Mouse (Mus musculus) naive thymus-derived CD4-positive, alpha-beta T cell, adult 2 months (primary cell): ENCODE results near the gene Guk1.

ENCODE experiments used
- DNase-seq: peaks from one replicate; pipeline ENCODE4 v3.0.0-alpha.2; 2011; ENCODE audit warnings: low read depth

The Guk1 gene

DNA sequence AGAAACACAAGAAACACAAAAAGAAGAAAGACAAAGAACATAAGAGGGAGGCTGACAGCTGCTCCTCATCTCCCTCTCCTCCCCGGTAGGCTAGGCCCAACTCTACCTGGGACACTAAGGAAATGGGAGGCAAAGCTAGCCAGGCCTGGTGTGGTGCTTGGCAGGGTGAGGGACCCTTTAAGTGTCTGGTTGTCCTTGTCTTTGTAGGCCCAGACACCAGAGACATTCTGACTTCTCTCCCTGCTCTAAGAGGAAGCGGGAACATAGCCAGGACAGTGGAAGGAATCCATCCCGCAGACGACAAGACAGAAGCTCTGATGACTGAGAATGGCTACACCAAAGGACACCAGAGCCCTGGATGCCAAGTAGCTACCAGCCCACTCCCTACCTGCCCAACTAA is 18.0 kb upstream of the Guk1 start:
- peak; percentile 19 for DNase-seq

DNA sequence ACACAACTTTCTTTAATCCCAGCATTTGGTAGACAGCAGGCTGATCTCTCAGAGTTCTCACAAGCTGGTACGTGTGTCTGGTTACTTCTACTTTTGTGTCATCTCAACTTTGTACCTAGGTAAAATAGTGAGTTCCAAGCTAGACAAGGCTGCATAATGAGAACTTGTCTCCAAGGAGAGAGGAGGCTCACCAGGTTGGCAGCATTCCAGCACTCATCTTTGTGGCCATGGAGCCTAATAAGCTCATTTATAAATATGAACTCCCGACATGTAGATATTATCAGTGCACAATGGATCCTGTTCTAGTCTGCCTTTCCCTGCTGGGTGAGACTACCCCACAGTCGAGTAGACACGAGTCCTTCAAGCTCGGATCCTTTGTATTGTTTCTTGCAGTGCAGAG is 17.6 kb upstream of the Guk1 start:
- DNase-seq: peak; percentile 24

DNA sequence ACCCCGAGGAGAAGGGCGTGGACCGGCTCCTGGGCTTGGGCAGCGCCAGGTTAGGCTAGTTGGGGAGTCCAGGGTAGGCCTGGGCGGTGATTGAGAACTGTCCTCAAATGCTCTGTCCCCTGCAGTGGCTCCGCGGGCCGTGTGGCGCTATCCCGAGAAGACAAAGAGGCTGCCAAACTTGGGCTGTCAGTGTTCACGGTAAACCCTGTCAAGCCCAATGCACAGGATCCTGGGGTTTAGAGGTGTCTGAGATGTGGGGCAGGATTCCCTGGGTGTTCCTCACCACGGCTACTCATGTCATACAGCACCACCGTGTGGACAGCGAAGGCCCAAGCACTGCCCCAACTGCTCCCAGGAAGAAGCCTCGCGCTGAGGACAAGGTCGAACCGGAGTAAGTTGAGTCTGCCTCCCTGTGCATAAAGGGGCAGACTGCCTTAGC is 17.0 kb upstream of the Guk1 start:
- peak; percentile 64 for DNase-seq

DNA sequence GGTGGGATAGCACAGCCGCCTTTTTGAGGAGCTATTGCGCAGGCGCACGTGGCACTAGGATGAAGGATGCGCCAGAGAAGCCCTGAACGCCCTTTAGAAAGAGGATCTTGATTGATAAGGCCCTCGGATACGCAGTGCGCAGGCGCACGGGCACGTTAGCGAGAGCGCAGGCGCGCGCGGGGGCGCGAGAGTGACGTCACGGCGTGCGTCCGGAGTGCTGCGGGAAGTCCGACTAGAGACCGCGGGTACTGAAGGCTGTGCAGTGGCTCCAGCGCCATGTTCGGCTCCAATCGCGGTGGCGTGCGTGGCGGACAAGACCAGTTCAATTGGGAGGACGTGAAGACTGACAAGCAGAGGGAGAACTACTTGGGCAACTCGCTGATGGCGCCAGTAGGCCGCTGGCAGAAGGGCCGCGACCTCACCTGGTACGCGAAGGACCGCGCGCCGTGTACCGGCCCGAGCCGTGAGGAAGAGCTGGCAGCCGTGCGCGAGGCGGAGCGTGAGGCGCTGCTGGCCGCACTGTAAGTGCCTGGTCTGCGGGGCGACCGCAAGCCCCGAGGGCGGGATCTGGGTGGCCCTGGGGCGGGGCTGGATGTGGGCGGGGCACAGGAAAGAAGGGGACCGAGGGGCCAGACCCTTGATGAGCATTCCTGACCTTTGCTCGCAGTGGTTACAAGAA is 16.3 kb upstream of the Guk1 start, which contains the start of gene 2310033P09Rik:
Gene 2310033P09Rik (plus strand): TSS at position 169 of the 679 bp plus-strand sequence.
- DNase-seq: peak; percentile 97

DNA sequence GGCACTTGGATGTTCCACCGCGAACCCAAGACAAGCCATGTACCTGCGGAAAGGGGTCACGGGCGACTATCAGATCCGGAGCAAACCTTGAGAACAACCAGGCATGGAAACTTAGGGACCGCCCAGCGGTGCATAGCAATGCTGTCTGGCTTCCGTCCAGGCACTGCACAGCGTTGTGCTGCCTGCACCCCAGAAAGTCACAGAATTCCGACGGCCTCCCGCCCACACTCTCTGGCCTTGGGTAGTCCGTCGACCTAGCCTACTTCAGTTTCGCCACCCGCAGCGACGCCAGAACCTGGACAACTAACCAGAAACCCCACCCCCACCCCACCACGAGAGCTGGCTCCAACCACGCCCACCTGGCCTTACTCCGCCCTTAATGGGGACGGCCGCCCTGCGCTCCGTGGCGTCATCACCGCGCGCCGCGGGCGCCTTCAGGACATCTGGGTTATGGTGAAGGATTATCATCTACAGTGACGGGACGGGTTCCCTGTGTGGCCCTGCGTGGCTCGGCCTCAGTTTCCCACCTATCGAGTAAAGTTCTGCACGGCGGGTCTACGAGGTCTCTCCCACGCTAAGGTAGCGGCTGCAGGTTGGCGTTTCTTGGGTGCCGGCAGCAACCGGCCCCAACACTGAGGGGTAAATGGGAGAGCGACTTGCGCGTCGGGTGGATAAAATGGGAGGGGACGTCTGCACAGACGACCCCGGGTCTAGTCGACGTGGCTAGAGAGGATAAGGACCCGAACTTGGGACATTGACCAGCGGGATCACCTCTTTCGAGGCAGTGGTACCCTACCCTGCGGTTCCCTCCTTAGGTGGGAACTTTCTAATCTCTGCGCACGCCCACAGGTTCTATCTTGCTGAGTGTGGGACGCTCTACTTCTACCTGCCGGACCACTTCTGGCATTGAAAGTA is 10.3 kb upstream of the Guk1 start, which contains the start of gene Mrpl55:
Gene Mrpl55 (plus strand): TSS at position 406 of the 915 bp plus-strand sequence.
- peak; percentile 97 for DNase-seq

DNA sequence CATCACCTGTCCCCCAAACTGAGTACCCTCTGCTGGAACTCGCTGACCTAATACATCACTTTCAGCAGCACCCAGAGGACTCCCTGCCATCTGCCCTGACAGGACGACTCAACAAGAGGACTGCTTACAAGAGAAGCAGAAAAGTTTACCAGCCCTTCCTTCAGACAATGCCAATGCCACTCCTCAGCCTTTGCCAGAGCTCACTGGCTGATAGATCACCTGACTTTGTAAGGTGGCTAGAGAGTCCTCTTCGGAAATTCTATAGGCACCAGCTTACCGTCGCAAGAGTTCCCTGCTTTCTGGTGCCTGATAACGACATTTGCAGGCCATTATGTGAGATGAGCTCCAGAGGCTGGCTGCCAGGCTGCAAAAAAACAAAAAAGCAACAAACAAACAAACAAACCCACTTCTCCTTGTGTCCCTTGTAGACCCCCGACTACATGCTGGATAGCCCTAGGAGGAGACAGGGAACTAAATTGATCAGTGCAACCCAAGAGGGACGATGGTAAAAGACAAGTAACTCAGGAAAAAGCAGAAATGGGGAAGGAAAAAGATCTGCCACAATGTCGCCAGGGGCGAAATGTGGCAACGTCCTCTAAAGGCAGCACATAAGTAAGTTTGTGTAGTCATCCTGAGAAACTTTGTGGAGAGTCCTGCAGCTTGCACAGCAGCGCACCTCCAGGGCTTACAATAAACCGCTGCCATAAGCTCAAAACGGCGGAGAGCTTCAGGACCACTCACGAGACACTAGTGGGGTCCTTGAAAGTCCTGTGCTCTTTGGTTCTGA is 9.4 kb upstream of the Guk1 start:
- DNase-seq: no peak

DNA sequence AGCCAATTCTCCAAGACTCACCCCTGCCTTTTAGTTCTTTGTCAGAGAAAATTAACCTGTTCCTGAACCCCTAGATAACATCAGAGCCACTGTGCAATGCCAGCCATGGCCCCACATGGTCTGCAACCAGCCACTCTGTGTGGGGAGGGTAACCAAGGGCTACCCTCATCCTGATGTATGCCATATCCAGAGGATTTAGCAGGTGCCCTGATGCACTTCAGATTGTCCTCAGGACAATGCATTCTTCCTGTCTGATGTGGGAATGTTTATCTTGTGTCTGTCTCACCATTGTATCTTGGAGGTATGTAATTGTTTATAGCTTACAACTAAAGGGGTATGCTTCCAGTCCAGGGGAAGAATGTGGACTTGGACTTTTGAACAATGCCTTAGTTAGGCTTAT is 4.2 kb upstream of the Guk1 start:
- no peak for DNase-seq

DNA sequence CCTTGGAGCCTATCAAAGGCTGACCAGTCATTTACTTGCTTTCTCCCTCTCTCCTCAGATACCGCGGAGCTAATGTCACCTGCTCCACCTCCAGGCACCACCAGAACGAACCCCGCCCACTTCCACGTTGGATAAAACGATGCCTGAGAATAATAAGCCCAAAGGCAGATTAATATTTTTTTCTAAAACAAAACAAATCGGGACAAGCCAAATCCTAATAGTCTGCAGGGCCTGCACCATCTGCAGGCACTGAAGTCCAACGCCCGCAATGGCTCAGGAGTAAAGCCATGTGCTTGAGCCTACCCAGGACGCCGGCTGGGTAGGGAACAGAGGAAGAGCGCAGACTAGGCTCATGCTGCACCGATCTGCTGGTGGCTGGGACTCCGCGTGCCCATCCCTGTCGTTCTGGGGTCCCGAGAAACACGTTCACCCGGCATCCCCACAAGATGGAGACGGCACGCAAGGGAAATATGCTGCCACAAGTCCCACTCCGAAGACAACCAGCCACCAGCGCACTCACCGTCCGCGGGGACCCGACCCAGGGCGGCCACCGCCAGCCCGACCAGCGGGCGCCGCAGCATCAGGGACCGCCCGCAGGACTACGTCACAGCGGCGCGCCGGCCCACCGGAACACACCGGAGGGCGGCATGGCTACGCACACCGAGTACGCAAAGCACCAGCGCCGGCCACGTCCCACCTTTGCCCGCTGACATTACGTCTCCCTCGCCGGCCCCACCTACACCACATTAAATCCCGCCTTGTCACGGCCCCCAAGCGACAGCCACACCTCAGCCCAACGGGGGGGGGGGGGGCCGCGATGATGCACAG is 567 bp downstream of the Guk1 start:
- peak; percentile 95 for DNase-seq

DNA sequence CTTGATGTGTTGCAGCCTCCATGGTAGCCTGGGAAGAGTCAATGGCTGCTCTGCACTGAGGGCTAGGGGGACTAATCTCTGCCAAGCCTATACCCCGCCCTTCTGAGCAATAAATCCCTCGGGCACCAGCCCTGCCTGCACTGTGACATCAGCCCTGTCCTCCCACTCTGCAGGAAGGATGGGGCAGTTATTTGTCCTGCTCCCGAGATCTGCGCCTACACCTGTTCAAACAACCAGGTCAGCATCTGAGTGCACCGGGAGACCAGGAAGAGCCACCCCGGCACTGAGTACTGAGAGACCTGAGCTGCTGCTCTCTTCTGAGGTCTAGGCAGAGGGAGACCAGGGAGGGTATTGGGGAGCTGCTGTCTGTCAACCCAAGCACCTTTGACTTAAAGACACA is 4.3 kb downstream of the Guk1 start:
- no peak for DNase-seq

DNA sequence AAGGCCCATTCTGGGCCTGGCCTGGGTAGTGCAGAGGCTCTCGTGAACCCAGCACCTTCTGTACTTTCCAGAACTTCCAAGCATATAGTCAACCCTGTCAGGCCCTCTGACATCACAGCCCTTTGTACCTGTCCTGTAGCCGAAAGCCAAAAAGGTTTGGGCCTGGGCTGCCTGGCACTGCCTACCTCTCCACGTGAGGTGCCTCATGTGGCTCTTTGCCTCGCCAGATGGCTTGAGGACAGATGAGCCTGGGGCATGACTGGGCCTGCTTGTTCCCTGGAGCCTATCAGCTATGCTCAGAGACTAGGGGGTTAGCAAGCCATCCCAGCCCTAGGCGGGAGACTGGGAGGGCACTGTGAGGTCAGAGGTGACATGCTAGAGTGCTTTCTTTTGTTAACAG is 6.5 kb downstream of the Guk1 start:
- no peak for DNase-seq

DNA sequence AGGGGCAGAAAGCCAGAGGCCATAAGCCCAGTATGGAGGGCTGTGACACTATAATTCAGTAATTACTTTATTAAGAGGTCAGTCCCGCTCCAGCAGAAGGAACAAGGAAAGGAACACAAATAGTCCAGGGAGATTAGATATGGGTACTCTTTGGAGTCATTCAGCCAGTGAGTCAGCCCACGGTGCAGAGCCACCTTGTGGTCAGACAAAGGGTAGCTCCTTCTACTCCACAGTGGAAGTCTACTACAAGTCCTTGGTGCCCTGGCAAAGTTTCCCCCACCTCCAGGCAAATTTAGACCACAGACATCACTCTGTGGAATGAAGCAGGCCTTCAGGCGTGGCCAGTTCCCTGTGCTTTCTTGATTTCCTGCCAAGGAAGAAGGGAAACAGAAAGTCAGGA is 8.2 kb downstream of the Guk1 start:
- DNase-seq: peak; percentile 54

DNA sequence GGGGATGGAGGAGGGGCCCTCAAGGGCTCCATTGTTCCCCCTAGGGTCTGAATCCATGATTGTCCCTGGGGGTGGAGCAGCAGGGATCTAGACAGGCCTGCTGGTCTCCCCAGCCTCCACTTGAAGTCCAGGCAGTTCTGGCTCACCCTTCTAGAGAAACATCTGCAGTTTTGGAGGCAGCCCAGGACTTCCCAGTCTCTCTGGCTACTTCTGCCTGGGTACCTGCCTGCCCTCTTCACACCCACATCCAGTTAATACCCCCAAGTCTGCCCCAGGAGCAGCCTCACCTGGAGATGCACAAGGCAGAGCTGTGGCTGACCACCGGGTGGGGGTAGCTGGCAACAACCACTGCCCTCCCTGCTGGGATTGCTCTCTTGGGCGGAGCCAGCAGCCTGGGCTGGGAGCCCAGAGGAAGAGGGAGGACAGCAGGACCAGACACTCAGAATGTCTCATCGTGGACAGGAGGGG is 9.1 kb downstream of the Guk1 start, which contains the start of gene Gjc2:
Gene Gjc2 (minus strand): TSS at position 350 of the 468 bp plus-strand sequence.
- DNase-seq: no peak

DNA sequence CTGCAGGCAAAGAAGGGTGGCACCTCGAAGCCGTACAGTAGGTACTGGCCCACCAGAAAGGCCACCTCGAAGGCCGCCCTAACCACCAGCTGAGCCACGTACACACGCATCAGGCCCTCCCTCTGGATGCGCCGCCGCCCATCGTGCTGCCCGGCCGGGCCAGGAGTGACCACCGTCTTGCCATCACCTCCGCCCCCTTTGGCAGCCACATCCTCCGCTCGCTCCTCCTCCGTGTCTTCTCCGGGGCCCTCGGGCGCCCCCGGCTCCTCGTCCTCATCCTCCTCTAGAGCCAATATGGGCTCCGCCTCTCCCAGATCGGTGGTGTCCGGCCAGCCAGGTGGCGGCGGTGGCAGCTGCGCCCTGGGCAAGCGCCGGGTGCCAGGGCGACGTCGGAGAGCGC is 15.1 kb downstream of the Guk1 start:
- no peak for DNase-seq

DNA sequence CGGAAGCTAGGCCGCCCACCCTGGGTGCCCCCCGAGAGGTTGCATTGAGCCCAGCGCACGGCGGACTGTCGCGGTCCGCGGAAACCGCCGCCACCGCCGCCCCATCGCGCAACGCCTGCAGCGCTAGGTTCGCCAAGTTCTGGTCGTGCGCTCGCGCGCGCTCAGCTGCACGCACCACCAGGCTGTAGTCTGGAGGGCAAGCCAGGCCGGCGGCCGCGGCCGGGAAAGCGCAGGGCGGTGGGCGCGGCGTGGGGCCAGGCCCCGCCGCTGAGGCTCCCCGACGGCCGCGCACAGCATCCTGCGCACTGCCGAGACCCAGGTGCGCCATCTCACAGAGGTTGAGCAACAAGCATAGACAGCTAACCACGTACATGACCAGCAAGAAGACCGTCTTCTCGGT is 15.5 kb downstream of the Guk1 start:
- no peak for DNase-seq

DNA sequence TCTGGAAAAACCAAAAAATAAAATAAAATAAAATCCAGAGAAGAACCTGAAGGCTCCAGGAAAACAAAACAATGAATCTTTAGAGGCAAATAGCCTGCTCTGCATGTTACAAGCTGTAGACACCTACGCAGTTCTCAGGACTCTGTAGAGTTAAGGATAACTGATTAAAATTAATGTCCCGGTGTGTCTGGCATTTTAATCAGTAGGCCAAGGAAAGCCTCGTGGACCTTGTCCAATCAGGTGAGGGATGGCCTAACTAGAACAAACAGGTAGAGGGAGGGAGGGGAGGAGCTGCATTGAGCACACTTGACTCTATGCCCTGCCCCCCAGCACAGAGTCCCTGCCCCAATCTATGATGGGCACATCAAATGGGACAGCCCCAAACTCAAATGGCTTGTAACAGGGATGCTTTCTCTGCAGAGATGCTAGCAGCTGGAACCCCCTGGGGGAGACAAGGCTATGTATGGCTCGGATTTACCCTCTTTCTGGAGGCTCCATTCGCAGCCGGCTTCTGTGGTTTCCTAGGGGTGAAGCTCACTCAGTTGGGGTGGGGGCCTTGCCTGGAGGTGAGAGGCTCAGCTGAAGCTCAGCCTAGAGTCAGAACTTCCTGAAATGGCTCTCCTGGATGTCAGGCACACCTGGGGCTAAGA is 17.7 kb downstream of the Guk1 start:
- no peak for DNase-seq

DNA sequence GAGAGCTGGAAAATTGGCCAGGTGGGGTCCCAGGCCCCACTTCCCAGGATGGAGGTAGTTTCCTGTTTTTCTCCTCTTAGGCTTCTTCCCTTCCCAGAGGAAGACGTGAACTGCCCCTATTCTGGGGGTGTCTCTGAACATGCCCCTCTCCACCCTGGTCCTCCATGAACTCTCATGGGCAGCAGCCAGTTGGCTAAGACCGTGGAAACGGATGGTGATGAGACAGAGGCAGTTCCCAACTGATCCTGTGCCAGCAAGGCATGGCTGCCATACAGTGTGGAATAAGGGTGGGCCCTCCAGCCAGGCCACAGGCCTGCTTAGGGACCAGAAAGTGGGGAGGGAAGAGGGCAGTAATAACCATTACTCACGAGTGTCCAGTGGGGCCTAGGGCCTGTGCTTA is 21.5 kb downstream of the Guk1 start:
- no peak for DNase-seq

DNA sequence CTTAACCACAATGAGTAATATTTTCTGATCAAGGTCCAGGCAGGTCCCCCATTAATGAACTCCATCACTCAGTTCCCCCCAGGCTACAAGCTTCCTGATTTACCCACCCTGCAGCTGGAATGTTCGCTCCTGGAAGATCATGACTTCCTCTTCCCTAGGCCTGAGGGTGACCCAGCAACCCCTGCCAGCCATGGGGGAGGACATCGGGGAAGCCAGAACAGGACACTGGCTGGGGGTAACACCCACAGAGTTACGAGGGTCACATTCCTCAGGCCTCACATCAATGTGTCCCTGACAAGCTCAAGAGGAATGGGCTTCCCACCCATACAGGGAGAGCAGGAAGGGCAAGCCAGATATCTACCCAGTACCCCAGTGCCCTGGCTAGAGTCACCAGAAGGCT is 22.2 kb downstream of the Guk1 start:
- DNase-seq: no peak

DNA sequence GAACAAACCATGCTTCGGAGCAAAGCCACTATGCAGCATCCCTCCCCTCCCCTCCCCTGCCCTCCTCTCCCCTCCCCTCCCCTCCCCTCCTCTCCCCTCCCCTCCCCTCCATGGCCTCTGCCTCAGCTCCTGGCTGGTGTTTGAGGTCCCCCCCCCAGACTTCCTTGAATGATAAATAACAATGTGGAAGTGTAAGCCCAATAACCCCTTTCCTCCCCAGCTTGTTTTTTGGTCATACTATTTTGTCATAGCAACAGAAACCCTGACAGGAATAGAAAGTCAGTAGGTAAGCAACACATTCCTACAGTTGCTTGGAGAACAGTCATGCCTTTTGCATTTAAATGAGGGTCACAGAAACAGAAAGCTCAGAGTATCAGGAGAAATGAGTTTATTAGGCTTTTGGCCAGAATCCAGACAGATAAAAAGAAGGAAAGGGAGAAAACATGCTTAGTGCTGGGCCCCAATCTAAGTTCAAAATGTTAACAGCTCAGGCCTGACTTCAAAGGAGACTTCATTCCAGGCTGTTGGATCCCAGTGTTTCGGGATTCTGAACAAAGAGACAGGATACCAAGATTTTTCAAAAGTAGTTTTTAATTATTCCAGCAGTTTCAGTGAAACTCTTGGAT is 26.3 kb downstream of the Guk1 start:
- DNase-seq: no peak

DNA sequence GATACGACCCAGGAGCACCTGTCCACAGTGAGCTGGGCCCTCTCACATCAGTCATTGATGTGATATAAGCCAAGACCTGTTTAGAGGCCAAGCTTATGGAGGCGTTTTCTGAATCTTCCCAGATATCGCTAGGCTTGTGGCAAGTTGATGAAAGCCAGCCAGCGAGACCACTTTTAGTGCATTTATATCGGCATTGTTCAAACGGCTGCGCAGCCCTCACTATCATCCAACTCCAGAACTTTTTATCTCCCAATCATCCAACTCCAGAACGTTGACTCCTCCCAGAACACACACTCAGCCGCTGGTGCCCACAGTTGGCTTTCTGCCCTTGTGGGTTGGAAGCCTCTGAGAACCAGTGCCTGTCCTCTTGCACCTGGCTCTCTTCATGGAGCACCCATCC is 27.6 kb downstream of the Guk1 start:
- DNase-seq: no peak
